Mouse (Mus musculus): ENCODE measurements around the gene Cdh10.

Cdh10 gene

DNA sequence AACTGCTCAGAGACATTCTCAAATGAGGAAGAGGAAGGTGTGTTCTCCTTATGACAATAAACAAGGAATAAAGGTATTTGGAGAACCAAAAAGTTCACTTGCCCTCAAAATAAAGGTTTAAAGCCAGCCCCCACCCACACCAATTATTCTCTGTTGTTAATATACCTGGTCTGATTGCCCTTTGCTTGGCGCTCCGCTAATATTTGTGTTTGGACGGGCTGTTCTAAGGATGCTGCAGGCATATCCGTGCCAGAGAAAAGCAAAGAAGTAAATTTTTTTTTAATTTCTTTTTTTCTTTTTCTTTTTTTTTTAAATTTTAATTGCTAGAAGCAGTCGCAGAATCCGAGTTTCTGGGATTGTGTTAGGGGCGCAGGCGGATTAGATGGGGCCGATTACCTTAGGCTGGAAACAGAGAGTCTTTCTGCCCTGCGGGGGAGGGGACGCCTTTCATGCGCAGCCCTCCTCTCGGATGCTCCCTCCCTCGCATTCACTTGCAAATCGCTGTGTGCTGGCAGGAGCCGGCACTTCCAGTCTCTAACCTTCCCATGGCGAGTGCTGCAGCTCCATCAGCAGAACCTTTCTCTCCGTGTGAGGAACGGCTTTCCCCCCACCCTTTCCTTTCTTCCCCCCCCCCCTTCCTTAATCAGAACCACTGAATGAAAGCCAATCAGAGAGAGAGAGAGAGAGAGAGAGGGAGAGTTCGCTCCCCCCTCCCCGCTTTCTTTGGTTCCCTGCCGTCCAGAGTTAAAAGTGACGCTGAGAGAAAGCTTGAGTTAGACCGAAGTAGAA, at the start of gene Cdh10:
Cdh10 (plus strand) TSS at position 763 of the 789 bp plus-strand sequence.
- peak; percentile 70 to 77 for DNase-seq (ENCODE audit: low spot score in 2 of 2)

GRCm38 (mm10) chr15:18809148-18809827, 9.5 kb upstream of the Cdh10 start:
- no peak for DNase-seq (ENCODE audit: low spot score in 2 of 2)

GRCm38 (mm10) chr15:18817707-18818106, 1.0 kb upstream of the Cdh10 start:
- no peak for DNase-seq (ENCODE audit: low spot score in 2 of 2)

DNA sequence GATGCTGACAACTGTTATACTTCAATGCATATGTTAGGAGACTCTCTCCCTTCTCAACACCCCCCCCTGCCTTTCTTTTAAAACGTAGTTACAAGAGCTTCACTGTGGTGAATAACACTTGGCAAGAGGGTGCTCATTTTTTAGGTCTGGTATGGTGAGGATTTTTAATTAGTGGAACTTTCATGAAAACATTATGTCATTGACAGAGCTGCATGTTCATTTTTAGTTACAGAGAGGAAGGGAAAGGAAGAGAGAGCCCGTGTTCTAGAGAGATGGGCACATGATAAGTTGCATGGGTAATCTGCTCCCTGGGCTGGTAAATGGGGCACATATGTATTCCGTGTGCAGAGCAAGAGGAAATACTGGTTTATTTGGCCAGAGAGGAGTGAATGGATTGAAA, 1.5 kb downstream of the Cdh10 start:
- DNase-seq (ENCODE audit: low spot score in 2 of 2): no peak

GRCm38 (mm10) chr15:18821114-18821756, 2.5 kb downstream of the Cdh10 start:
- DNase-seq (ENCODE audit: low spot score in 2 of 2): peak; percentile 83 to 91

GRCm38 (mm10) chr15:18823420-18823819, 4.7 kb downstream of the Cdh10 start:
- no peak for DNase-seq (ENCODE audit: low spot score in 2 of 2)

- peak in 1 of 2 experiments; percentile 28 for DNase-seq (ENCODE audit: low spot score in 2 of 2)
Observed at GRCm38 (mm10) chr15:18832263-18832662, 13.5 kb downstream of the Cdh10 start.

DNA sequence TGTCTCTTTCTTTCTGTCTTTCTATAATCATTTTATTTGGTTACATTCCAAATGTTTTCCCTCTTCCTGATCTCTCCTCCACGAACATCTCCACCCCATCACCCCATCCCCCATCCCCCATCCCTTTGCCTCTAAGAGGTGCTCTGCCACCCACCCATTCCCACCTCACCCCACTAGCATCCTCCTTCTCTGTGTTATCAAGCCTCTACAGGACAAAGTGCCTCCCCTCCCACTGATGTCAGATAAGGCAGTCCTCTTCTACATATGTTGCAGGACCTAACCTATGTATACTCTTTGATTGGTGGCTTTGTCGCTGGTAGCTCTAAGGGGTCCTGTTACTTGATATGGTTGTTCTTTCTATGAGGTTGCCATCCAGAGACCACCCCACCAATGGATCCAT, 23.0 kb downstream of the Cdh10 start:
- DNase-seq (ENCODE audit: low spot score in 2 of 2): no peak

- no peak for DNase-seq (ENCODE audit: low spot score in 2 of 2)
Observed at GRCm38 (mm10) chr15:18844807-18845206, 26.1 kb downstream of the Cdh10 start.

DNA sequence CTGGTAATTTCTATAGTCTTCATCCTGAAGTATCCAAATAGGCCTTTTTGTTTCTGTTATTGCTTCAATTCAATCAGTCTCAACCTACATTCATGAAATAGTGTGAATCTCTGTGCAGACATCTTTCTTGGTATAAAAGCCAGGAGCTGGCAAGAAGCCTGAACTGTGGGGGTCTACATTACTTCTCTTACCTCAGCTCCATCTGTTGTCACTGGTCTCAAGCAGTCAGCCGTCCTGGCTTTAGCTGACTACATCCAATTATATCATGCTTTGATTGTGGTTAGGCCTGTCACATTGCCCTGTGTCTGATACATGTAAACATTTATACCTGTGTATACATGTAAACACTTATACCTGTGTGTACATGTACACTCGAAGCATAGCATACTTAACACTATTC, 31.8 kb downstream of the Cdh10 start:
- DNase-seq (ENCODE audit: low spot score in 2 of 2): no peak

DNA sequence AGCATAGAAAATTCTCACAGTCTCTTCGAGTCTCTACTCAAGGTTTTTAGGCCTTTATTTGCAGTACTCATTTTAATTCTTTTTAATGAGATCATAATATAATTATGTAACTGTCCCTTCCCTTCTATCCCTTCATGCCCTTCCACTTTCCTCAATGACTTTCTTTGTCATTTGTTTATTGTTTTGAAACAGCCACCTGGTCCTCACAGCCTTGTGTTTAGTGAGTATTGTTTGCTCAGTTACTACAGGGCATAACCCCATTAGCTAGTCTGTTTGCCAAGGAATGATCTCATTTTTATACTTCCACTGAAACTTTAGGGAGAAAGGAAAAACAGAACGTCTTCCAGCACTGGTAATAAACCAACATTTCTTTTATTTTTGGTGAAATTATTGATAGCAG, 39.4 kb downstream of the Cdh10 start:
- DNase-seq (ENCODE audit: low spot score in 2 of 2): no peak

- DNase-seq (ENCODE audit: low spot score in 2 of 2): no peak
Observed at GRCm38 (mm10) chr15:18869871-18870270, 51.1 kb downstream of the Cdh10 start.

DNA sequence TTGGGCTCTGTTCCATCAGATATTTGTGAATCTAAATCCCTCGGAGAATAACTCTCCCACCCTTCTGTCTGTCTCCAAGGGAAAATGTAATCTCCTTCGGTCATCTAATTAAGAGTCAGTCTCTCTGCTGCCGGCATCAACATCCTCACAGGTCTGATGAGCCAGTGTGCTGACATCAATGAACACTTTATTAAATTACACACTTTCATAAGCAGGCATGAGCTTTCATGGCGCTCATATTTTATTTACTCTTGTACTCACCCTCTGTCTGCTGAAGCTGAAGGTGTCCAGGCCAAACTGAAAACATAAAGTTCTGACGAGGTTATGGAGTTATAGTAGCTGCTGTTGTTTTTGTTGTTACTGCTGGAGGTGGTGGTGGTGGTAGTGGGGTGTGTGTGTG, 62.7 kb downstream of the Cdh10 start:
- no peak for DNase-seq (ENCODE audit: low spot score in 2 of 2)

GRCm38 (mm10) chr15:18886673-18887072, 67.9 kb downstream of the Cdh10 start:
- no peak for DNase-seq (ENCODE audit: low spot score in 2 of 2)

DNA sequence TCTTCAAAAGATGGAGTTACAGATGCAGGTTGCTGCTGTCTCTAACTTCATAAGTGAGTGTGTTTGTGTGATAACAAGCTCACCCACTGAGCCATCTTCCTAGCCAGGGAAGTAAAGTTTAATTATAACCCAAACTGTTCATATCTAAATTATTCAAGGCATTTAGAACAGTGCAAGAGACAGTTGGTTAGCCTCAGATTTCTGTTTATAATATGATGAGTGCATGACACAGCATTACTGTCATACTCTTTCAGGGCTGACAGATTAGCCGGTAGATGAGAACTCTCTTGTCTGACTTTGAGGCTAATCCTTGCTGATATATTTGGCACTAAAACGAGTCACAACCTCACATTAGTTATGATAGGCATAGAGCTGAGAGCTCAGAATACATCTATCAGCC, 70.2 kb downstream of the Cdh10 start:
- no peak for DNase-seq (ENCODE audit: low spot score in 2 of 2)

DNA sequence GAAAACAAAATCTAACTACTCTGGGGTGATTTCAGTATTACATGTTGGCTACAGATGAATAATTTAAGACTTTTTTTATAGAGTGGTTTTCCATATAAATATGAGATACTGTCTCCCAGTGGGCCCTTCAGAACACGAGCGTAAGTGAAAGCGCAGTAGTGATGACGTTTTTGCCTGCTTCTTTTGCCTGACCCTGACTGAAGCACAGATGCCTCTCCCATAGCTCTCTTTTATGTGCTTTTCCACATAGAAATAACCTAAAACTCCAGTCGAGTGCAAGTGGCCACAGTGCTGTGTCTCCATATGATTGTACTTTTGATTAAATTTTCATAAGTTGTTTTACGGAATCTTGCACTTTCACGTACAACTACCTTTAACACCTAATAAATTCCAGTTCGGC, 71.6 kb downstream of the Cdh10 start:
- DNase-seq (ENCODE audit: low spot score in 2 of 2): no peak

DNA sequence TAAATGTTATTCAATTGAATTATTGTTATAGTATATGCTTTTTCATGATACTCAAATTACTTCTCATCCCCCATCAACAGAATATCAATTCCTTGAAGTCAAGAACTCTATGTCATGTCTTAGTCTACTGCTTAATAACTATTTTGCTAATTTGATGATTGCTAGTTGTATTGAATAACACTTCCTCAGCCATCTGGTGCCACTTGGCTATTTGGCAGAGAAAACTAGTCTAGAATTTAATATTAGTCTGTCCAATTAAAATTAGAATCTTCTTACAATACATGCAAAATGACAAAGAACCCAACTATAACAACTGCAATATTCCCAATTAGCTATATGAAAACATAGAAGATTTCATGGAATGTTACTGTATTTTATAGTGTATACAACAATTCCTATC, 82.0 kb downstream of the Cdh10 start:
- DNase-seq (ENCODE audit: low spot score in 2 of 2): no peak

DNA sequence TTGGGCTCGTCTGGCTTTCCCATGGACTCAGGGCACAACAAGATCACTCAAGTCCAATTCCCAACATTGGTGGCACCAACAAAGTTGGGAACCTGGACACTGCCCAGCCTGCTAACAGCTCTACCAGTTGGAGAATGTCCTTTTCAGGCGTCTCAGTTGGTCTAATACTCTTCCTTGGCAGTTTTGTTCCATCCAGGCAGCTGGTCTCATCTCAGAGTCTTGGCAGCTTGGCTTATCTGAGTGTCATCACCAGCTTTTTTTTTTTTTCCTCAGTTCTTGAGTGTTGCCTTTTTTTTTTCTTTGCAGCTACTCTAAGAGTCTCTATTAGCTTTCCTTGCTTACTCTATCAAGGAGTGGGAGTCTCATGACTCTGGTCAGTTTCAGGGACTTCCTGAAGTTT, 85.4 kb downstream of the Cdh10 start:
- no peak for DNase-seq (ENCODE audit: low spot score in 2 of 2)

GRCm38 (mm10) chr15:18910612-18911011, 91.9 kb downstream of the Cdh10 start:
- no peak for DNase-seq (ENCODE audit: low spot score in 2 of 2)

- no peak for DNase-seq (ENCODE audit: low spot score in 2 of 2)
Observed at GRCm38 (mm10) chr15:18925392-18926117, 106.8 kb downstream of the Cdh10 start.

DNA sequence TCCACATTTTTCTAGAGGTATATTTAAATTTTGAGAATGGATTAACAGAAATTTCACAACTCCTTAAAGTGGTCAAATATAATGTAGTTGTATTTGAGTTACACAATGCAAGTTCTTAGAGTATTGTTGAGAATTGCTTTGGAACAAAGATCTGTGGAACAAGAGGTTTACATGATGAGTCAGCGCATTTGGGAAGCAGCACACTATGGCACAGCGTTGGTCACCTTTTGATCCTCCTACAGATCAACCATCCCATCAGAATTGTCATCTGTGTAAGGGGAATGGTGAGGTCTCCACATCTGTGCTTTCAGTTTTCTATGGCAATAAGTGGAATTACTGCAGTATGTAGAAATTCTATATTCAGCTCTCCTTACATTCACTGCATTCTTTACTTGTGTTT, 108.2 kb downstream of the Cdh10 start:
- no peak for DNase-seq (ENCODE audit: low spot score in 2 of 2)

- DNase-seq (ENCODE audit: low spot score in 2 of 2): no peak
Observed at GRCm38 (mm10) chr15:18952266-18952665, 133.5 kb downstream of the Cdh10 start.

Measured in frontal cortex, postnatal 10 days (tissue).